Mouse (Mus musculus): ENCODE measurements around the gene 6030408B16Rik. TPM values are rescaled to one million over a fixed set of nuclear protein-coding genes. Genes with fewer than 3 reads are reported as not detected.

The 6030408B16Rik gene
- polyA plus RNA-seq, 1 experiment, result not detected

- no peak overlapping the region for H3K27ac ChIP-seq (ENCODE audit: insufficient read depth, low read depth, low read length)
- TF ChIP-seq POLR2A (IDR thresholded peaks at IDR 0.05; ENCODE audit: insufficient read depth, low read depth, low read length), result no peak
- no peak for TF ChIP-seq CTCF (IDR thresholded peaks at IDR 0.05; ENCODE audit: insufficient read depth, low read depth, low read length)
- 79% methylated on average over 3 of the region's 3 CpGs for WGBS
- no peak overlapping the region for H3K4me3 ChIP-seq (ENCODE audit: insufficient read depth, low read depth, low read length)
- no peaks in the 10 kb centered on the region for H3K4me1 ChIP-seq (ENCODE audit: control insufficient read depth, insufficient read depth, low read length)
Observed at GRCm38 (mm10) chr15:101302201-101302600, 9.2 kb downstream of the 6030408B16Rik start.

DNA sequence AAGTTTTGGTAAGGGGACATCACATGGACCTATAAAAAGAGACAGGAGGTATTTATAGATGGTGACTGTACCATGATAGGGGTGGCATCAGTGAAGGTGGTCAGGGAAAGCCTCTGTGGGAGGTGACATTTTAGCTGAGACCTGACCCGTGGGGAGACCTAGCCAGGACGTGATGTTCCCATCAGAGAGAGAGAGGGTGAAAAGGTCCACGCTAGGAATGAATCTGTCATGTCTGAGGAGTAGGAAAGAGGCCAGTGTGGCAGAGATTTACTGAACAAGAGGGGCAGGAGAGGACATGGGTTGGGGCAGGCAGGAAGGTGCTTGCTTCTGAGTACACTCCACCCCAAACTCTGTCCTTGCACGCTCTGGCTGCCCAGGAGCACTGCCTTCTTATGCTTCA lies 10.8 kb downstream of the 6030408B16Rik start:
- WGBS, result 87% methylated on average over 4 of the region's 4 CpGs
- no peaks in the 10 kb centered on the region for H3K4me1 ChIP-seq (ENCODE audit: control insufficient read depth, insufficient read depth, low read length)
- TF ChIP-seq CTCF (IDR thresholded peaks at IDR 0.05; ENCODE audit: insufficient read depth, low read depth, low read length) (no peak), POLR2A (IDR thresholded peaks at IDR 0.05; ENCODE audit: insufficient read depth, low read depth, low read length) (no peak)
- H3K4me3 ChIP-seq (ENCODE audit: insufficient read depth, low read depth, low read length), result no peak overlapping the region
- H3K27ac ChIP-seq (ENCODE audit: insufficient read depth, low read depth, low read length), result no peak overlapping the region

DNA sequence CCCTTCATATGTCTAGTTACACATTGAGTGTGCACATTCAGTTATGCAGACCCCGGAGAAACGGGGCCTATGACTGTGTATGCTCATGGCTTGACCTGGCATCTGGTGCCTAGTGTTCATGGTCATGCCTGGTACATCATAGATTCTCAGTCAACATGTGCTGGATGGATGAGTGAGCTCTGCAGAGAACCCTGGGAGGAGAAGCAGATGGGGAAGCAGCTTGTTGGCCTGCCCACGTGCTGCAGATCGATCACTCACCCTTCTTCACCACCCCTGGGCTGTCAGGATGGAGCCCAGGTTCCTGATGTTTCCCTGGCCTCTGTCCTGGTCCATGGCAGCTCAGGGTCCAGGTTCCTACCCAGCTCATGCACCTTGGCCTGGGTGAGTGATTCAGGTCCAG lies 13.4 kb downstream of the 6030408B16Rik start:
- TF ChIP-seq CTCF (IDR thresholded peaks at IDR 0.05; ENCODE audit: insufficient read depth, low read depth, low read length) (no peak), POLR2A (IDR thresholded peaks at IDR 0.05; ENCODE audit: insufficient read depth, low read depth, low read length) (no peak)
- H3K4me1 ChIP-seq (ENCODE audit: control insufficient read depth, insufficient read depth, low read length), result peaks cover 4% of the 10 kb centered on the region
- no peak overlapping the region for H3K27ac ChIP-seq (ENCODE audit: insufficient read depth, low read depth, low read length)
- WGBS, result 89% methylated on average over 4 of the region's 4 CpGs
- H3K4me3 ChIP-seq (ENCODE audit: insufficient read depth, low read depth, low read length), result no peak overlapping the region

DNA sequence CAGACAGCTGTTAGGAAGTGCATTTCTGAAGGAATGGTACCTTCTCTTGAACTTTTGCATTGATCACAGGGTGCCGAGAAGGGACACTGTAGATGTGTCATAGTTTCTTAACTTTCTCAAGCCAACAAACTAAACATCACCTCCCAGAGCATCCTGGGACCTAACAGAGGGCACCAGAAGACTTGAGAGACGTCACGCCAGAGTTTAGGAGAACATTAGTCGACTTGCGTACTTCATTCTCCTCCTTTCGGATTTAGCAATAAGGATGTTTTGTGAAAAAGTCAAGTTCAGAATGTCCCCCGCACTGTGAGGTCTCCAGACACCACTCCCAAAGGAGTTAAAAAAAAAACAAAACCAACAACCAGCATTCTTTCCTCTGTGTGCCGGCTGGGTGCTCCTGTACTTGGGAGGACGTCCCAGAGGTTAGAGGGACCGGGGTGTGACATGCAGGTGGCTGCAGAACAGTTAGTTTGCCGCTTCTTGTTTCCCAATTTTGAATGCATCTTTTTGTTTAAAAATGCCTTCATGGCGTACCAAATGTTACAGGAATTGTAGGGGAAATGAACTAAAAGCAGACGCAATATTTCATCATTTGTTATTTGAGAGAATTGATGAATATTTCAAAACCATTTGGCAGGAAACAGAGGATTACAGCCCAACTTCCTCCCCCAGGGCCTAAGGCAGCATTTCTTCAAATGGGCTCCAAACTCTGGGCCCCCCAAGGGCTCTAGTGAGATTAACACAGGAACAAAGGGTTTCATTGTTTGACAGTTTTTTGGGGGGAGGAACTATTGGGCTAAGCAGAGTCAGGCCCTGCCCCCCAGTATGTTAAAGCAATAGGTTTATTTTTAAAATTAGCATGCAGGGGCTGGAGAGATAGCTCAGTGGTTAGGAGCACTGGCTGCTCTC lies 15.7 kb downstream of the 6030408B16Rik start:
- H3K4me1 ChIP-seq (ENCODE audit: control insufficient read depth, insufficient read depth, low read length), result peaks cover 7% of the 10 kb centered on the region
- H3K4me3 ChIP-seq (ENCODE audit: insufficient read depth, low read depth, low read length), result no peak overlapping the region
- TF ChIP-seq POLR2A (IDR thresholded peaks at IDR 0.05; ENCODE audit: insufficient read depth, low read depth, low read length) (no peak), CTCF (IDR thresholded peaks at IDR 0.05; ENCODE audit: insufficient read depth, low read depth, low read length) (no peak)
- H3K27ac ChIP-seq (ENCODE audit: insufficient read depth, low read depth, low read length), result no peak overlapping the region
- WGBS, result 77% methylated on average over 13 of the region's 13 CpGs

- TF ChIP-seq POLR2A (IDR thresholded peaks at IDR 0.05; ENCODE audit: insufficient read depth, low read depth, low read length) (no peak), CTCF (IDR thresholded peaks at IDR 0.05; ENCODE audit: insufficient read depth, low read depth, low read length) (no peak)
- no peak overlapping the region for H3K4me3 ChIP-seq (ENCODE audit: insufficient read depth, low read depth, low read length)
- no peak overlapping the region for H3K27ac ChIP-seq (ENCODE audit: insufficient read depth, low read depth, low read length)
- H3K4me1 ChIP-seq (ENCODE audit: control insufficient read depth, insufficient read depth, low read length), result peaks cover 7% of the 10 kb centered on the region
- whole genome bisulfite sequencing, result 67% methylated on average over 5 of the region's 5 CpGs
Observed at GRCm38 (mm10) chr15:101309493-101309892, 16.5 kb downstream of the 6030408B16Rik start.

DNA sequence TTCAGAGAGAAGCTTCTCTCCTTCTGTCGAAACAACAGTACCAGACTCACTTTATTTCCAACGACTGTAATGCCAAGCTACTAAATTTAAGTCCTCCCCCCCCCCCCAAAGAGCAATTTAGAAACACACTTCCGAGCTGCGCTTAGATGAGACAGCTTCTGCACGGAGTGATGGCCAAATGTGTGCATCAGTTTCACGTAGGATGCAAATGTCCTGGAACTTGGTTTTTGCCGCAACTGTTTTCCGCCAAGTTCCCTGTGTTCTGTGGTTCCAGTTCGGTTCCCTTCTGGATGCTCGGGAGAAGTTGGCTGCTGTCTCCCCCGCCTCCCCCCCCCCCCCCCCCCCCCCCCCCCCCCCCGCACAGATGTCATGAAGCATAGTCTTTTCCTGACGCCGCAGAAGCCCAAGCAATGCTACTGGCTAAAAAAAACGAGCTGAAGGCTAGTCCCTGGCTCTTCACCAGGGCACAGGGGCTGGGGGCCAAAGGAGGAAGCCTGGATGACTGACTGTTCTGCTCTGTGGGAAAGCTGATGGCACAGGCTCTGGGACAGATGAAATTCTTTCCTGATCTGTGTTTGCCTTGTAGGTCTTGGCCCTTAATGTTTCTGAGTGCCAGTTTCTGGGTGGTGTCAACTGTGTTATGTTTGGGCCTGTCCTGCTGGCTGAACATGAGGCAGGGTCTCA lies 18.2 kb downstream of the 6030408B16Rik start:
- Histone ChIP-seq H3K27ac (ENCODE audit: insufficient read depth, low read depth, low read length) (no peak overlapping the region), H3K4me3 (ENCODE audit: insufficient read depth, low read depth, low read length) (no peak overlapping the region), H3K4me1 (ENCODE audit: control insufficient read depth, insufficient read depth, low read length) (peaks cover 10% of the 10 kb centered on the region)
- no peak for TF ChIP-seq POLR2A (IDR thresholded peaks at IDR 0.05; ENCODE audit: insufficient read depth, low read depth, low read length)
- 17% methylated on average over 13 of the region's 15 CpGs for WGBS

GRCm38 (mm10) chr15:101312006-101312405 lies 19.0 kb downstream of the 6030408B16Rik start:
- Histone ChIP-seq H3K4me3 (ENCODE audit: insufficient read depth, low read depth, low read length) (no peak overlapping the region), H3K27ac (ENCODE audit: insufficient read depth, low read depth, low read length) (no peak overlapping the region)

GRCm38 (mm10) chr15:101315378-101315777 lies 22.4 kb downstream of the 6030408B16Rik start:
- no peak overlapping the region for H3K4me3 ChIP-seq (ENCODE audit: insufficient read depth, low read depth, low read length)
- peaks cover 14% of the 10 kb centered on the region for H3K4me1 ChIP-seq (ENCODE audit: control insufficient read depth, insufficient read depth, low read length)
- H3K27ac ChIP-seq (ENCODE audit: insufficient read depth, low read depth, low read length), result no peak overlapping the region
- TF ChIP-seq CTCF (IDR thresholded peaks at IDR 0.05; ENCODE audit: insufficient read depth, low read depth, low read length) (no peak), POLR2A (IDR thresholded peaks at IDR 0.05; ENCODE audit: insufficient read depth, low read depth, low read length) (no peak)
- 69% methylated on average over 4 of the region's 4 CpGs for WGBS

More at GRCm38 (mm10) chr15:101312006-101312405, 19.0 kb downstream of the 6030408B16Rik start:
- no peak for TF ChIP-seq CTCF (IDR thresholded peaks at IDR 0.05; ENCODE audit: insufficient read depth, low read depth, low read length)
- TF ChIP-seq POLR2A (IDR thresholded peaks at IDR 0.05; ENCODE audit: insufficient read depth, low read depth, low read length), result no peak
- WGBS, result 89% methylated on average over 6 of the region's 6 CpGs
- H3K4me1 ChIP-seq (ENCODE audit: control insufficient read depth, insufficient read depth, low read length), result peaks cover 14% of the 10 kb centered on the region

DNA sequence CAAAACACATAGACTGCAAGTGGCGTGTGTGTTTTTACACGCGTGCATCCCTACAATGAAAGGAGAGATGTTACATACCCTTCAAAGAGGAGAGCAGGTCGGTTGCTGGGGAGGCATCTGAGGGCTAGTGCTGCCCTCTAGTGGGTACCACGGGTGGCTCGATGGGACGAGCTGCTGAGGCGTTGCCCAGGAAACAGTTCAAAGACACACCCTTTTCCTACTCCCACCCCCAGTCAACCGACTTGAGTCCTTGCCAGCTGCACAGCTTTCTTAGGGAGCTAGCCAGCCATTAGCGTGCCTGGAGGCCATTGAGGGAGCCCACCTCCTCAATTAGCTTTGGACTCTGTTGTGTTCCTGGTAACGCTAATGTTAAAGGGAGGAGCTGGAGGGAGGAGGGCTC lies 22.8 kb downstream of the 6030408B16Rik start:
- Histone ChIP-seq H3K27ac (ENCODE audit: insufficient read depth, low read depth, low read length) (no peak overlapping the region), H3K4me3 (ENCODE audit: insufficient read depth, low read depth, low read length) (peak overlapping the region; percentile 50), H3K4me1 (ENCODE audit: control insufficient read depth, insufficient read depth, low read length) (peaks cover 12% of the 10 kb centered on the region)
- WGBS, result under 1% methylated on average over 11 of the region's 11 CpGs
- TF ChIP-seq CTCF (IDR thresholded peaks at IDR 0.05; ENCODE audit: insufficient read depth, low read depth, low read length), result peak; percentile 93
- no peak for TF ChIP-seq POLR2A (IDR thresholded peaks at IDR 0.05; ENCODE audit: insufficient read depth, low read depth, low read length)
